Mouse (Mus musculus) cerebellum, adult 18-20 months (tissue): ENCODE data around the gene Atg7.
A peak's percentile ranks its signal among the peaks of the same experiment; 100 is the strongest.

Experiments used
- DNase-seq, 2 experiments: peaks; one replicate each; pipeline ENCODE4 v3.0.0; 2021

Atg7 gene

GRCm38 (mm10) chr6:114788663-114789062 lies 145.8 kb downstream of the Atg7 start:
- DNase-seq, result no peak

GRCm38 (mm10) chr6:114790084-114790483 lies 147.2 kb downstream of the Atg7 start:
- no peak for DNase-seq

GRCm38 (mm10) chr6:114790902-114791301 lies 148.0 kb downstream of the Atg7 start:
- no peak for DNase-seq

- no peak for DNase-seq
These were observed 148.9 kb downstream of the Atg7 start for GRCm38 (mm10) chr6:114791846-114792245.

- DNase-seq, result no peak
These were observed 151.8 kb downstream of the Atg7 start for GRCm38 (mm10) chr6:114794706-114795105.

GRCm38 (mm10) chr6:114795706-114796325 lies 152.9 kb downstream of the Atg7 start:
- DNase-seq, result no peak

GRCm38 (mm10) chr6:114797901-114798300 lies 155.0 kb downstream of the Atg7 start:
- no peak for DNase-seq

GRCm38 (mm10) chr6:114798715-114799114 lies 155.8 kb downstream of the Atg7 start:
- DNase-seq, result no peak

GRCm38 (mm10) chr6:114800291-114800965 lies 157.5 kb downstream of the Atg7 start:
- DNase-seq, result no peak

GRCm38 (mm10) chr6:114803915-114804535 lies 161.1 kb downstream of the Atg7 start:
- no peak for DNase-seq

GRCm38 (mm10) chr6:114804866-114805265 lies 162.0 kb downstream of the Atg7 start:
- DNase-seq, result no peak

- no peak for DNase-seq
These were observed 163.0 kb downstream of the Atg7 start for GRCm38 (mm10) chr6:114805927-114806326.

GRCm38 (mm10) chr6:114807474-114807873 lies 164.6 kb downstream of the Atg7 start:
- DNase-seq, result no peak

- no peak for DNase-seq
These were observed 165.9 kb downstream of the Atg7 start for GRCm38 (mm10) chr6:114808654-114809430.

- no peak for DNase-seq
These were observed 166.5 kb downstream of the Atg7 start for GRCm38 (mm10) chr6:114809431-114809811.

- peak in 1 of 2 experiments; percentile 10 for DNase-seq
These were observed 169.4 kb downstream of the Atg7 start for GRCm38 (mm10) chr6:114812322-114812721.

GRCm38 (mm10) chr6:114812779-114813178 lies 169.9 kb downstream of the Atg7 start:
- peak in 1 of 2 experiments; percentile 10 for DNase-seq

GRCm38 (mm10) chr6:114814199-114814881 lies 171.4 kb downstream of the Atg7 start:
- DNase-seq, result no peak

GRCm38 (mm10) chr6:114814882-114815650 lies 172.2 kb downstream of the Atg7 start:
- peak in 1 of 2 experiments; percentile 13 for DNase-seq

GRCm38 (mm10) chr6:114817948-114818347 lies 175.1 kb downstream of the Atg7 start:
- DNase-seq, result no peak

GRCm38 (mm10) chr6:114818471-114818870 lies 175.6 kb downstream of the Atg7 start:
- DNase-seq, result no peak

- no peak for DNase-seq
These were observed 177.1 kb downstream of the Atg7 start for GRCm38 (mm10) chr6:114819971-114820481.
